Mouse (Mus musculus) lung, postnatal 0 days (tissue): Measurements from ENCODE around the gene Gm49373. TPM values are rescaled to one million over a fixed set of nuclear protein-coding genes. Genes with fewer than 3 reads are reported as not detected.

Source experiments
- ATAC-seq: fragments of 200-750 bp; cut with Nextera tagmentation; 2 replicates; pipeline ENCODE4 v1.8.0; 2017; ENCODE audit warnings: moderate library complexity
- DNase-seq: peaks from one replicate; pipeline ENCODE4 v3.0.0-alpha.2; 2016; ENCODE audit warnings: low spot score
- H3K27ac ChIP-seq: fragments of 300-500 bp; sonication (generic); 2 replicates; pipeline ENCODE4 v1.5.1; 2014; ENCODE audit warnings: antibody characterized with exemption, mild to moderate bottlenecking, low read length, mixed read lengths
- H3K27me3 ChIP-seq: fragments of 300-500 bp; sonication (generic); replicated peaks from 2 replicates; pipeline ENCODE4 v1.6.1; 2014; ENCODE audit warnings: low read length, mixed read lengths; ENCODE audit not compliant: insufficient read depth
- H3K36me3 ChIP-seq: fragments of 300-500 bp; sonication (generic); 2 replicates; pipeline ENCODE4 v1.6.1; 2014; ENCODE audit warnings: low read length, mixed read lengths; ENCODE audit not compliant: insufficient read depth
- H3K4me1 ChIP-seq: fragments of 300-500 bp; sonication (generic); 2 replicates; pipeline ENCODE4 v1.6.1; 2014; ENCODE audit warnings: antibody characterized with exemption, low read depth, low read length, mixed read lengths; ENCODE audit not compliant: insufficient read depth
- H3K4me2 ChIP-seq: fragments of 300-500 bp; sonication (generic); replicated peaks from 2 replicates; pipeline ENCODE4 v1.6.1; 2014; ENCODE audit warnings: low read depth, mild to moderate bottlenecking, low read length, moderate library complexity, mixed read lengths
- H3K4me3 ChIP-seq: fragments of 300-500 bp; sonication (generic); 2 replicates; pipeline ENCODE4 v1.5.1; 2014; ENCODE audit warnings: low read depth, low read length
- H3K9ac ChIP-seq: fragments of 300-500 bp; sonication (generic); replicated peaks from 2 replicates; pipeline ENCODE4 v1.6.1; 2014; ENCODE audit warnings: low read depth, mild to moderate bottlenecking
- H3K9me3 ChIP-seq: fragments of 300-500 bp; sonication (generic); 2 replicates; pipeline ENCODE4 v1.6.1; 2016; ENCODE audit warnings: low read length, mixed read lengths
- CTCF ChIP-seq: IDR thresholded peaks from 2 replicates; pipeline ENCODE4 v1.5.1; 2016; ENCODE audit warnings: antibody characterized with exemption, mild to moderate bottlenecking
- EP300 ChIP-seq: IDR thresholded peaks from 2 replicates; pipeline ENCODE4 v1.6.1; 2016; ENCODE audit warnings: antibody characterized with exemption, mild to moderate bottlenecking, control low read depth
- WGBS: fragments of 180-500 bp; shearing (Covaris S2); extraction: QIAGEN DNeasy Blood & Tissue Kit; methylation state at CpG from one replicate; pipeline ENCODE4 v1.1.7; 2014; 5-methylcytosine and 5-hydroxymethylcytosine counted together
- polyA plus RNA-seq: library from polyadenylated mRNA; unstranded; fragments of >200 nt; fragmentation: Nextera tagmentation; extraction: Ambion mirVana; gene quantifications from 2 replicates; pipeline ENCODE4 v1.2.1, GENCODE M21; 2015

Gene Gm49373
- polyA plus RNA-seq, 1 experiment from 2014 or later, result 0.11 TPM

DNA sequence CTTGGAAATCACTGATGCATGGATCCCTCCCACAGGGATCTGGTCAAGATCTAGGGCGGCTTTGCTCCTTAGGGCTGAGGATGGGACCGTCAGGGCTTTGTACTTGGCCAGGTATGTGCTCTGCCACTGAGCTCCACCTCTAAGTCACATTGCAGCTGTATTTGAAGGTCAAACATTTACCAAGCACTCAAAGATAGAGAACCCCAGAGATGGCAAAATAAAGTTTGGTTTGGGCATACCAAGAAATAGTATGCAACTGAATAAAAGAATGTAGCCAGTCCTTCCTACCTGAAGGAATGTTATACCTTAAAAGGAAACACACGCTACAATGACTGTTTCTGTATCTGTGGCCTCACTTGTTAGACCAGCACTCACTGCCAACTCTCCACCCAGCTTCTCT lies 51.5 kb downstream of the Gm49373 start:
- Histone ChIP-seq H3K4me3 (no peak overlapping the region), H3K27me3 (no peaks in the 10 kb centered on the region), H3K27ac (peak overlapping the region; percentile 87), H3K4me2 (no peak overlapping the region), H3K4me1 (peaks cover 10% of the 10 kb centered on the region), H3K9me3 (no peaks in the 10 kb centered on the region), H3K36me3 (0 out of 2 replicates have a peak, but pooled peaks cover 8% of the 10 kb centered on the region), H3K9ac (no peak overlapping the region)
- TF ChIP-seq EP300 (peak; percentile 90), CTCF (no peak)
- peak; percentile 30; the same call in 1 of the 2 replicates for ATAC-seq
- DNase-seq, result peak; percentile 64
- WGBS, result 61% methylated on average over 3 of the region's 3 CpGs

- Histone ChIP-seq H3K36me3 (0 out of 2 replicates have a peak, but pooled peaks cover 8% of the 10 kb centered on the region), H3K9ac (no peak overlapping the region), H3K4me1 (peaks cover 23% of the 10 kb centered on the region), H3K9me3 (no peaks in the 10 kb centered on the region), H3K4me3 (no peak overlapping the region), H3K27ac (0 out of 2 replicates have a peak overlapping the region, but pooled peaks have one; percentile 20), H3K27me3 (no peaks in the 10 kb centered on the region), H3K4me2 (peak overlapping the region; percentile 17; the same call in 1 of the 2 replicates)
- DNase-seq (no peak), ATAC-seq (0 out of 2 replicates have a peak, but pooled peaks have one; percentile 12)
- no peak for TF ChIP-seq EP300
- WGBS, result 48% methylated on average over 2 of the region's 2 CpGs
Observed at GRCm38 (mm10) chr9:21018600-21018999, 54.3 kb downstream of the Gm49373 start.

GRCm38 (mm10) chr9:21017177-21017575 lies 55.7 kb downstream of the Gm49373 start:
- no peak overlapping the region; the same call in 1 of the 2 replicates for H3K9ac ChIP-seq
- WGBS, result 14% methylated on average over 4 of the region's 4 CpGs
- peak overlapping the region; percentile 65 for H3K4me2 ChIP-seq
- H3K36me3 ChIP-seq, result 0 out of 2 replicates have a peak, but pooled peaks cover 8% of the 10 kb centered on the region
- TF ChIP-seq CTCF (no peak), EP300 (no peak)
- DNase-seq (no peak), ATAC-seq (no peak)
- peak overlapping the region; percentile 45 for H3K4me3 ChIP-seq
- H3K27ac ChIP-seq, result peak overlapping the region; percentile 74
- no peaks in the 10 kb centered on the region for H3K9me3 ChIP-seq
- H3K27me3 ChIP-seq, result no peaks in the 10 kb centered on the region
- H3K4me1 ChIP-seq, result peaks cover 23% of the 10 kb centered on the region

DNA sequence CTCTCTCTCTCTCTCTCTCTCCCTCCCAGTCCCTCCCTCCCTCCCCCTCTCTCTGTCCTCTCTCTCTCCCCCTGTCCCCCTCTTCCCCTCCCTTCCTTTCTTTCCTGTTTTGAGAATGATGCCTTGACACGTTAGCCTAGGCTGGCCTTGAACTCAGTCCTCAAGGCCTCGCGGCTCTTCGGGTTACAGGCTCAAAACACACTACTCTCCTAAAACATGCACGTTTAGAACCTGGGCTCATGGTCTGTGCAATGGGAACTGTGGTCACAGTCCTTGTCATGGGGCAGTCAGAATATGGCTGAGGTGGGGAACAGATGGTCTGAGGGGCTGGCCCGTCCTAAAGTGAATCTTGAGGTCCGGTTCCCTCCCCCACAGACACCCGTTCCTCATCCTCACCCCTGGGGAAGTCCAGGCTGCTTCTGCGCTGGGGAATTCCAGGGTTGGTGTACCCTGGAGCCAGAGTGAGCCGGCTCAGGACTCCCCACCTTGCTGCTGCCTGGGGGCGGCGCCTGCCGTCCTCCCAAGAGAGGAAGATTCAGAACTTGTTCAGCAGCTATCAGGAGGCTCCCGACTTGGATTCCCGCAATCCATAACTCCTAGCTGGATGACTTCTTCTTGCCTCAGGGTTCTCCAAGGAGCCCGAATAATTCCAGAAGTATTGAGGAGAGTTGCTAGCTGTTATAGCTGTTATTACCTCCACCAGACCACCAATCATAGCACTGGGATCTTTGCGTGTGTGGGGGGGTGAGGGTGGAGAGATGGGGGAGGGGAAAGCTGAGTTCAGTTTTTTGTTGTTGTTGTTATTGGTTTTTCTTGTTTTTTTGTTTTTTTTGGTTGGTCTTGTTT lies 56.3 kb downstream of the Gm49373 start:
- TF ChIP-seq EP300 (no peak), CTCF (no peak)
- H3K4me3 ChIP-seq, result peak overlapping the region; percentile 45
- H3K4me2 ChIP-seq, result peak overlapping the region; percentile 65
- 5% methylated on average over 17 of the region's 17 CpGs for WGBS
- no peaks in the 10 kb centered on the region for H3K9me3 ChIP-seq
- H3K36me3 ChIP-seq, result 0 out of 2 replicates have a peak, but pooled peaks cover 8% of the 10 kb centered on the region
- DNase-seq (peak; percentile 33), ATAC-seq (no peak)
- no peaks in the 10 kb centered on the region for H3K27me3 ChIP-seq
- peak overlapping the region; percentile 74 for H3K27ac ChIP-seq
- peaks cover 20% of the 10 kb centered on the region for H3K4me1 ChIP-seq
- H3K9ac ChIP-seq, result peak overlapping the region; percentile 27; the same call in 1 of the 2 replicates

DNA sequence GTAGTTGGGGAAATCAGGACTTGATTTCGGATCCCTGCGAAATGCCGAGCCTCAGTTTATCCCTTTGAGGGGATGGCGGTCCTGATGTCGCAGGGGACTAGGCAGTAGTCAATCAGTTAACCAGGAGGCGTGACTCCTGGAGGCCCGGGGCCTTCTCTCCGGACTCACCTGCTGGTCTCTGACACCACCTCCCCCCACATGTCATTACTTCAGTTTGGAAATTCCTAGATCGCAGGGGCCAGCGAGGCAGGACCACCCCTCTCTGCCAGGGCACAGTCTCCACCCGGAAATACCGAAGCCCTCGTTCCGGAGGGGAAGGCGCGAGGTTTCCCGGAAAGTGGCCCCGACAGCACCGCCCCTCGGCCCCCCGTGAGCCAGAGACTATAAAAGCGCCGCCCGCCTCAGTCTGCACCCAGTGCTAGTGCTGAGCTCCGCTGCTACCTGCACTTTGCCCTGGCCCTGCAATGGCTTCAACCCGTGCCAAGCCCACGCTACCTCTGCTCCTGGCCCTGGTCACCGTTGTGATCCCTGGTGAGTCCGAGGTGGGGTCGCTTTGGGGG lies 57.2 kb downstream of the Gm49373 start, which contains the start of gene Icam1:
TSS of gene Icam1 (plus strand) at position 415 of the 560 bp plus-strand sequence.
- ATAC-seq, result peak; percentile 72
- no peaks in the 10 kb centered on the region for H3K27me3 ChIP-seq
- peak within 1 kb of the TSS; percentile 74 for H3K27ac ChIP-seq
- H3K4me1 ChIP-seq, result peaks cover 20% of the 10 kb centered on the region
- 2% methylated on average over 29 of the region's 30 CpGs for WGBS
- H3K9me3 ChIP-seq, result no peaks in the 10 kb centered on the region
- peak within 1 kb of the TSS; percentile 45 for H3K4me3 ChIP-seq
- H3K9ac ChIP-seq, result peak within 1 kb of the TSS; percentile 27
- no peak for TF ChIP-seq CTCF
- TF ChIP-seq EP300, result peak; percentile 51; the same call in 1 of the 2 replicates
- H3K4me2 ChIP-seq, result peak within 1 kb of the TSS; percentile 65
- DNase-seq, result peak; percentile 74
- H3K36me3 ChIP-seq, result 0 out of 2 replicates have a peak, but pooled peaks cover 6% of the 10 kb centered on the region
